Mouse (Mus musculus) lung, postnatal 0 days (tissue): ENCODE results near the gene Dmrt1.

Experiments
- CTCF ChIP-seq: IDR thresholded peaks from 2 replicates; pipeline ENCODE4 v1.5.1; 2016; ENCODE audit warnings: antibody characterized with exemption, mild to moderate bottlenecking
- EP300 ChIP-seq: IDR thresholded peaks from 2 replicates; pipeline ENCODE4 v1.6.1; 2016; ENCODE audit warnings: antibody characterized with exemption, mild to moderate bottlenecking, control low read depth

- TF ChIP-seq CTCF (no peak), EP300 (no peak)
Measured at GRCm38 (mm10) chr19:25514986-25515530, 9.6 kb downstream of the Dmrt1 start.
